Mouse (Mus musculus) neutrophil, adult 5-6 weeks (primary cell): ENCODE measurements around the gene Ceacam15. TPM values are rescaled to one million over a fixed set of nuclear protein-coding genes. Genes with fewer than 3 reads are reported as not detected.
"Not testable (repeated sequence)": the region's sequence is repeated elsewhere in the genome, so short reads cannot be mapped to it uniquely, and the experiment has no call there.

Experiments
- ATAC-seq: fragments of 151-379, 151-347 bp; 2 replicates; pipeline ENCODE4 v1.8.0; 2017; ENCODE audit warnings: mild to moderate bottlenecking, moderate TSS enrichment; ENCODE audit not compliant: insufficient number of reproducible peaks, poor library complexity, low FRiP score, severe bottlenecking; ENCODE audit errors: extremely low read depth
- total RNA-seq: library from RNA; stranded (forward); fragments of 200-1000 nt; gene quantifications from 2 replicates; pipeline ENCODE4 v1.2.3, GENCODE M21; 2017

The Ceacam15 gene
- not detected in 2 replicates for total RNA-seq

DNA sequence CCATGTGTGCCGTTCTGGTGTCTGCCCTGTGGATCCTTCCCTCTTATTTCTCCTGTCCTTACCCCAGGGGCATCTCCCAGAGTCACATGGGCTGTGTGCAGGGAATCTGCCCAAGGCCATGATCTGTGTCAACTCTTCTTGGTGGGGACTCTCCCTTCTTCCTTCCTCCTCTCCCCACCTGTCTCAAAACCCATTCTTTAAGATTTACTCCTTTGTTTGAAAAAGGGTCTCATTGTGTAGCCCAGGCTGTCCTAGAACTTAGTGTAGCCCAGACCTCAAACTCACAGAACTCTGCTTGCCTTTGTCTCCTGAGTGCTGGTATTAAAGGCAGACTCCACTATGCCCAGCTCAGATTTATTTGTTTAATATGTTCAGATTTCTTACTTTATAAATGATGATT, at the start of gene Ceacam15:
TSS of gene Ceacam15 (minus strand) at position 101 of the 400 bp plus-strand sequence.
- ATAC-seq, result no peak

DNA sequence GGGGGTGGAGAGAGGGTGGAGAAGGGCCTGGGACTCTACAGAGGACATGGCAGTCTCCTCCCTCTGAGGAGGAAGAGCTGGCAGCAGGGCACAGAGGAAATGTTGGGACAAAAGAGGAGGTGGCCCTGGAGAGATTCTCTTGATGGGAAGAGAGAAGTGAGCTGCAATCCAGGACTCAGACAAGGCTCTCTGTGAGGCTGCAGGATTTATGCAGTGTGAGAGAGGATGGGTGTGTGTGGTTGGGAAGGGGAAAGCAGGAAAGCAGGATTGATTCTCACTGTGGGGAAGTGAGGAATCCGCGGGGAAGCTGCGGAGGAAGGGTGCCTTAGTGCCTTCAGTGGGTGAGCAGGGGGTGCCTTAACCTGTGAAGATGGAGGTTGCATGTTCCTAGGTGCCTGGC, 47.0 kb upstream of the Ceacam15 start:
- not testable (repeated sequence) for ATAC-seq

GRCm38 (mm10) chr7:16721629-16722028, 46.1 kb upstream of the Ceacam15 start, which contains the start of gene Ceacam9:
Ceacam9 (plus strand) TSS chr7:16721929.
- ATAC-seq, result no peak

DNA sequence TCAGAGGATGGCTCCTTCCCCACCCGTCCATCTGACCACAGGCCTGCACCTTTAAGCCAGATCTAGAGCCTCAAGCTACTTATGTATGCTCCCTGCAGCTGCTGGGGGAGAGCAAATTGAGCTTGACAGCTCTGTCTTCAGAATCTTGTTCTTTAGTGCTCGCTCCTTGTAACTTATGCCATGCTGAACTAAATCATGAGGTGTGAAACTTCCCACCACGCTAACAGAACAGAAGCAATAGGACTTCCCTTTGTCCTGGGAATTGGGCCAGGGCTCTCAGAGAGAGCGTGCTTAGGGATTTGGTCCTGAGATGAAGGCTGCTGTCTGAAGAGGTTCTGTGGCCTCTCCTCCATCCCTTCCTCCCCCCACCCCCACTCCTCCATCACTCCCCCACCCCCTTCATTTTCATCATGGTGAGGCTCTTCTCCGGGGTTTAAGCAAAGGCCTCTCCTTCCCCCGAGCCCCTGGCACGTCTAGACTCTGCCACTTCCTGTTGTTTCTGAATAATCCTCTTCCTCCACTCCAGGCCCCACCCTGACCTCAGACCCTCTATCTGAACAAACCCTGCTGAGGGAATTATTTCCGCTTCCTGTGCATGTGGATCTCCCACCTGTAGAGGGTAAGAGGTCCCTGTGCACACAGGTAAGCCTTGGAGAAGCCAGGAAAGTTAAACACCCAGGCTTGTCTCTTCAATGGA, 41.1 kb upstream of the Ceacam15 start:
- not testable (repeated sequence) for ATAC-seq

DNA sequence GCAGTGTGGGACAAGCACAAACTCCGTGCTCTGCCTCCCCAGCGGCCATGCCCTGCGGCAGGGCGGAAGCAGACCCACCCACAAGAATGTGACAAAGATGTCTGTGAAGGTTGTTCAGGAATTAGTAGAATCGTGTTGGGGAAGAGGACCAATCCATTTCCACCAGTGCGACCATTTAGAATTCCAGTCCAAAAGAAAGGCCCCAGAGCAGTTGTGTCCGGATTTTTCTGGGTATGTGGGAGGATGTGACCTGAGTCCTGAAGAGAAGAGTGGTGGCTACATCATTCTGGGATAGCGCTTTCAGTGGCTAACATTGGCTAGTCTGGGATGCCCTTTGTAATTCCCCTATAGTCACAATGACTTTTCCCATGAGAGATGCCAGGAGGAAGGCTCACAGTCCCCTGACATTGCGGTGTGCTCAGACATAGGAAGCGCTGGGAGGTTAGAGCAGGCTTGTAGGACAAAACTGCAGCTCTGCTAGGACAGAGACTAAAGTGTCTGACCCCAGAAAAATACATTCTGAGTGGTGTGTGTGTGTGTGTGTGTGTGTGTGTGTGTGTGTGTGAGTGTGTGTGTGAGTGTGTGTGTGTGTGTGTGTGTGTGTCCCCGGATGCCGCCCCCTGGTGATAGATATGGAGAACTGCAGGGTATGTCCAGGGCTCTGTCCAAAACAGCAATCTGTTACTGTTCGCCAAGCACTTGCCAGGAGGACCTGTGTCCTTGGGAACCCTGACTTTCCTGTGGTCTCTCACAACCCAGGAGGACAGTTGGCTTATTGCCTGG, 37.3 kb upstream of the Ceacam15 start:
- ATAC-seq, result no peak

GRCm38 (mm10) chr7:16710604-16711003, 35.1 kb upstream of the Ceacam15 start:
- ATAC-seq, result no peak

GRCm38 (mm10) chr7:16708244-16708643, 32.7 kb upstream of the Ceacam15 start:
- no peak for ATAC-seq

GRCm38 (mm10) chr7:16706385-16706784, 30.9 kb upstream of the Ceacam15 start:
- no peak for ATAC-seq

DNA sequence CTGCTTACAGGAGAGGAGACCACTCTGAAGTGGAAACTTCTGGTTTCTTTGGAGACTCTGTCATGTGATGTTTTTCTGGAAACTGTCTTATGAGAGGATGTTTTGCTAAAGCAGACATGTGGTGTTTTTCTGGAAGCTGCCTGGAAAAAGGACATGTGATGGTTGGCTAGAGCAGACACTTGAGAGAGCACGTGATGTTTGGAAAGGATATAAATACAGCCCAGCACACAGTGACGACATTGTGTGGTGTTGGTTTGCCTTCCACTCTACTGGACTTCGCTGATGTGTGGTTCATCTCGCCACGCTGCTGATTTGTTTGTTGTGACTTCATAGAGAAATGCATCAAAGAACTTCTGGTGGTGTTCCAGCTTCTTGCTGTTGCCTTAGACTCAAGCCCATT, 25.1 kb upstream of the Ceacam15 start:
- ATAC-seq, result no peak

DNA sequence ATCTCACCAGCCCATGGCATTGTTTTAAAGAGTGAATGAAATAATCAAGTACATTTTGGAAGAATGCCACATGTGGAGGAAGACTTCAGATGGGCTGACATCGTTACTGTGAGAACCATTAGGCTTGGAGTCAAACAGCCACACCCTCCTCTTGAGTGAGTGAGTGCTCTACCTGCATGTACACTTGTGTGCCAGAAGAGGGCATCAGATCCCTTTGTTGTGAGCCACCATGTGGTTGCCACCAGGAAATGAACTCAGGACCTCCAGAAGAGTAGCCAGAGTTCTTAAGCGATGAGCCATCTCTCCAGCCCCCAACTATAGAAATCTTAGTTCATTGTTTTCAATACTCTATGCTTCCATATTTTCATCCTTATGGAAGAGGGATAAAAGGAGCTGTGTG, 23.5 kb upstream of the Ceacam15 start:
- ATAC-seq, result peak; percentile 60; the same call in 1 of the 2 replicates

DNA sequence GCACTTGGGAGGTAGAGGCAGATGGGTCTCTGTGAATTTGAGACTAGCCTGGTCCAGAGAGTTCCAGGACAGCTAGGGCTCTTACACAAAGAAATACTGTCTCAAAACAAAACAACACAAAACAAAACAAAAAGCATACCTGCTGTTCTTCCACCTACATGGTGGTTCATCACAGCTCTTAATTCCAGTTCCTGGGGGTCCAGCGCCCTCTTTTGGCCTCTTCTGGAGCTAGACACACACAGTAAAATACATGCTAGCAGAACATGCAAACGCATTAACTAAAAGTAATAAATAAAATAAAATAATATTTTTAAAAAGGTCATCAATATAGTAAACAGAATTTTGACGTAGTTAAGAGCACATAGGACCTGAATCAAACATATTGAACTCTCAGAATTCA, 19.5 kb upstream of the Ceacam15 start:
- no peak for ATAC-seq

DNA sequence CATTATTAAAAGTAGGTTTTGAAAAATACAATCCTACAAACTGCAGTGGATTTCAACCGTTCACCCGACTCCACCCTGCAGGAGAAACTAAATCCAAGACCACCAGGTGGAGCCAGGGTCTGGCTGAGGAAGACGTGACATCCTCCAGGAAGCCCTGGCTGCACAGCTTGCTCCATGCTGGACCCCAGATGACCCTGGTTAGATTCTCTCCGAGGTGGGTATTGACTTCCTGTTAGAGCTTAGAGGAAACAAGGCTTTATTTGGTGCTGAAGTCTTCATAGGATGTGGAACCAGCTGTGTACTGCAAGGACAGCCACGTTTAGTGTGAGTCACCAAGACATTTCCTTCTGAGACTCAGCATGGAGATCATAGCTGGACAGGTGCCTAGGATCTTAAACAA, 13.7 kb upstream of the Ceacam15 start:
- no peak for ATAC-seq

DNA sequence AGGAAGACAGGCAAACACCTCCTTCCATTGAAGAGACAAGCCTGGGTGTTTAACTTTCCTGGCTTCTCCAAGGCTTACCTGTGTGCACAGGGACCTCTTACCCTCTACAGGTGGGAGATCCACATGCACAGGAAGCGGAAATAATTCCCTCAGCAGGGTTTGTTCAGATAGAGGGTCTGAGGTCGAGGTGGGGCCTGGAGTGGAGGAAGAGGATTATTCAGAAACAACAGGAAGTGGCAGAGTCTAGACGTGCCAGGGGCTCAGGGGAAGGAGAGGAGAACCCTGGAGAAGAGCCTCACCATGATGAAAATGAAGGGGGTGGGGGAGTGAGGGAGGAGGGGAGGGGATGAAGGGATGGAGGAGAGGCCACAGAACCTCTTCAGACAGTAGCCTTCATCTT, 4.7 kb upstream of the Ceacam15 start:
- 0 out of 2 replicates have a peak, but pooled peaks have one; percentile 16 for ATAC-seq

DNA sequence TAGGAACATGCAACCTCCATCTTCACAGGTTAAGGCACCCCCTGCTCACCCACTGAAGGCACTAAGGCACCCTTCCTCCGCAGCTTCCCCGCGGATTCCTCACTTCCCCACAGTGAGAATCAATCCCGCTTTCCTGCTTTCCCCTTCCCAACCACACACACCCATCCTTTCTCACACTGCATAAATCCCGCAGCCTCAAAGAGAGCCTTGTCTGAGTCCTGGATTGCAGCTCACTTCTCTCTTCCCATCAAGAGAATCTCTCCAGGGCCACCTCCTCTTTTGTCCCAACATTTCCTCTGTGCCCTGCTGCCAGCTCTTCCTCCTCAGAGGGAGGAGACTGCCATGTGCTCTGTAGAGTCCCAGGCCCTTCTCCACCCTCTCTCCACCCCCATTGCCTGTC, 806 bp downstream of the Ceacam15 start:
- not testable (repeated sequence) for ATAC-seq

DNA sequence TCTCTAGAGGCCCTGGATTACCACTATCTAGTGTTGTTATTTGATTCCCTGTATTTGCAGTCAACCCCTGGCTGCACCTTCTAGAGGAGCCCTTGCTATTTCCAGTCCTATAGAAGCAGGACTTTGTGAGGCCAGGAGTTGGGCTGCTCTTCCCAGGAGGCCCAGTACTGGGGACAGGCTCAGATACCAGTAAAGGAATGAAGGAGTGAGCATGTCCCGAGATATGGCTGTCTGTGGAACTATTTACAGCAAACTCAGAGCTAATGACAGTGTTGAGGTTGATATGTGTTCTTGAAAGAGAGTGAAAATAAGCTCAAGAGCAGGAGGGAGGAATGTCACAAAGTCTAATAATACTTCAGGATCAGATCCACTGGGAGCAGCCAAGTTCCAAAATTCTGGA, 1.7 kb downstream of the Ceacam15 start:
- ATAC-seq, result no peak

DNA sequence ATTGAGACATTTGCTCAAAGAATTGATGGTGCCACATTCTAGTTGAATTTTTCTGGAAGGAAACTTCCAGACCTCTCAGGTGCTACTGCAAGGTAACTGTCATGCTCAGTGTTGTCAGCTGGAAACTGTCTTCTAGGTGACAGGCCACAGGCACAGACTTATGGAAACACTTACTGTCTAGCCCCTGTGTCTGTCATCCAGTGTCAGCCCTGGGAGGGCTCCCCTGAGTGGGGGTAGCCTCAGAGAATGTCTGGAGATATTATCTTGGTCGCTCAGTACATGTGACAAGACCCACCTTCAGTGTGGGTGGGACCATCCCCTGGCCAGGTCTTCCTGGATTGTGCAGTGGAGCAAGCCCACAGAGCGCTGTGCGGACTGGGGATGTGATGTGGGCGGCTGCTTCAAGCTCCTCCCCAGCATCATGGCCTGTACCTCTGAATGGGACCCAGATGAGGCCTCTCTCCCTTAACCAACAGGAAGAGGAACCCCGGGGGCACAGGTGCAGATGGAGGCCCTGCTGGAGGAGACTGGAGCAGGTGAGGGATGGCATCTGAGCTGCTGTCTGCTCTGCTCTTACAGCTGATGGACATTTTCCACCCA, 7.1 kb downstream of the Ceacam15 start:
- ATAC-seq, result not testable (repeated sequence)

DNA sequence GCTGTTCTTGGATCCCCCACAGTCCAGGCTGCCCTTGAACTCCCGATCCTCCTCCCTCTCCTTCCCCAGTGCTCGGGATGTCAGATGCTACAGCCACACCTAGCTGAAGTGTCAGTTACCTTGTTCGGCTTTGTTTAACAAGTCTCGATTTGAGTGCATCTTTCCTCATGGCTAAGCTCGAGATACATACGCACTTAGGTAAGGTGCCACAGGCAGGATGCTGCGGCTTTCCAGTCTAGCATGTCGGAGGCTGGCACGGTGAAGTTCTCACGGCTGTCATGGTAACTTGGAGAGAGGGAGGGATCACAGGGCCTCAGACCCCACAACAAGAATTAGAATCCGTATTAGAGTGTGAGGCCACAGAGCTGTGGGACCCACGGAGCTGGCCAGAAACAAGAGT, 31.2 kb downstream of the Ceacam15 start:
- no peak for ATAC-seq

- ATAC-seq, result 0 out of 2 replicates have a peak, but pooled peaks have one; percentile 6
Measured at GRCm38 (mm10) chr7:16643106-16643505, 32.4 kb downstream of the Ceacam15 start.

GRCm38 (mm10) chr7:16639028-16639427, 36.5 kb downstream of the Ceacam15 start:
- no peak for ATAC-seq

GRCm38 (mm10) chr7:16635116-16635515, 40.4 kb downstream of the Ceacam15 start:
- no peak for ATAC-seq
